Mouse (Mus musculus) intestine, postnatal 0 days (tissue): ENCODE measurements around the gene Mrgpra3. TPM values are rescaled to one million over a fixed set of nuclear protein-coding genes. Genes with fewer than 3 reads are reported as not detected.

Source experiments
- ATAC-seq: fragments of 200-750 bp; cut with Nextera tagmentation; 2 replicates; pipeline ENCODE4 v1.8.0; 2017; ENCODE audit warnings: mild to moderate bottlenecking, moderate TSS enrichment, moderate library complexity
- H3K27ac ChIP-seq: fragments of 300-500 bp; sonication (generic); 2 replicates; pipeline ENCODE4 v1.5.1; 2014; ENCODE audit warnings: mild to moderate bottlenecking, low read depth, low read length, moderate library complexity
- H3K27me3 ChIP-seq: fragments of 300-500 bp; sonication (generic); replicated peaks from 2 replicates; pipeline ENCODE4 v1.6.1; 2014; ENCODE audit warnings: low read length, mixed read lengths; ENCODE audit not compliant: control insufficient read depth, insufficient read depth
- H3K36me3 ChIP-seq: fragments of 300-500 bp; sonication (generic); 2 replicates; pipeline ENCODE4 v1.6.1; 2014; ENCODE audit warnings: mild to moderate bottlenecking, moderate library complexity; ENCODE audit not compliant: control insufficient read depth, insufficient read depth
- H3K4me1 ChIP-seq: fragments of 300-500 bp; sonication (generic); replicated peaks from 2 replicates; pipeline ENCODE4 v1.6.1; 2014; ENCODE audit warnings: antibody characterized with exemption, low read length, mixed read lengths; ENCODE audit not compliant: control insufficient read depth, insufficient read depth
- H3K4me2 ChIP-seq: fragments of 300-500 bp; sonication (generic); replicated peaks from 2 replicates; pipeline ENCODE4 v1.6.1; 2014; ENCODE audit warnings: low read depth, mild to moderate bottlenecking, moderate library complexity
- H3K4me3 ChIP-seq: fragments of 300-500 bp; sonication (generic); 2 replicates; pipeline ENCODE4 v1.5.1; 2014; ENCODE audit warnings: low read depth, low read length
- H3K9ac ChIP-seq: fragments of 300-500 bp; sonication (generic); 2 replicates; pipeline ENCODE4 v1.6.1; 2014; ENCODE audit warnings: mild to moderate bottlenecking, low read depth, low read length
- H3K9me3 ChIP-seq: fragments of 300-500 bp; sonication (generic); 2 replicates; pipeline ENCODE4 v1.6.1; 2016; ENCODE audit warnings: mixed run types; ENCODE audit not compliant: control insufficient read depth
- CTCF ChIP-seq: sonication (generic); IDR thresholded peaks from 2 replicates; pipeline ENCODE4 v1.5.1; 2016; ENCODE audit warnings: low read depth, mild to moderate bottlenecking, control low read depth, antibody characterized with exemption, moderate library complexity
- WGBS: fragments of 180-500 bp; shearing (Covaris S2); extraction: QIAGEN DNeasy Blood & Tissue Kit; methylation state at CpG from one replicate; pipeline ENCODE4 v1.1.7; 2014; 5-methylcytosine and 5-hydroxymethylcytosine counted together
- polyA plus RNA-seq: library from polyadenylated mRNA; unstranded; fragments of >200 nt; fragmentation: Nextera tagmentation; extraction: Ambion mirVana; gene quantifications from 2 replicates; pipeline ENCODE4 v1.2.1, GENCODE M21; 2015

Mrgpra3 gene
- polyA plus RNA-seq: not detected in 2 replicates

GRCm38 (mm10) chr7:47601272-47601671 lies at the start of gene Mrgpra3:
TSS of gene Mrgpra3 (minus strand) at chr7:47601372.
- no peak for ATAC-seq
- Histone ChIP-seq H3K4me3 (no peak within 1 kb of the TSS), H3K9me3 (0 out of 2 replicates have a peak, but pooled peaks cover 2% of the 10 kb centered on the region), H3K27ac (no peak within 1 kb of the TSS), H3K4me2 (no peak within 1 kb of the TSS), H3K36me3 (no peaks in the 10 kb centered on the region), H3K27me3 (no peaks in the 10 kb centered on the region), H3K4me1 (no peaks in the 10 kb centered on the region), H3K9ac (no peak within 1 kb of the TSS)
- 68% methylated on average over 2 of the region's 2 CpGs for WGBS
- TF ChIP-seq CTCF: no peak

Other genes with a start within 250 kb of the Mrgpra3 start
- gene Mrgpra1, start 247.1 kb downstream of the Mrgpra3 start, polyA plus RNA-seq: not detected in 2 replicates
- not detected in 2 replicates for gene Mrgpra2a, start 149.2 kb downstream of the Mrgpra3 start, polyA plus RNA-seq
- not detected in 2 replicates for gene Mrgpra2b, start 72.5 kb downstream of the Mrgpra3 start, polyA plus RNA-seq